Mouse (Mus musculus): Measurements from ENCODE around the gene Gm13271.
"Not testable (repeated sequence)": the region's sequence is repeated elsewhere in the genome, so short reads cannot be mapped to it uniquely, and the experiment has no call there.

GRCm38 (mm10) chr4:88763384-88764018 lies 8.8 kb downstream of the Gm13271 start:
- TF ChIP-seq CTCF (IDR thresholded peaks at IDR 0.05; ENCODE audit: control insufficient read depth, insufficient read depth, insufficient read length); USF1 (IDR thresholded peaks at IDR 0.05; ENCODE audit: low read depth); MAX (IDR thresholded peaks at IDR 0.05); FOSL1 (IDR thresholded peaks at IDR 0.05; ENCODE audit: insufficient read depth, low read length, poor library complexity, severe bottlenecking): not testable (repeated sequence)
